Mouse (Mus musculus): ENCODE measurements around the gene Tecpr2.

DNA sequence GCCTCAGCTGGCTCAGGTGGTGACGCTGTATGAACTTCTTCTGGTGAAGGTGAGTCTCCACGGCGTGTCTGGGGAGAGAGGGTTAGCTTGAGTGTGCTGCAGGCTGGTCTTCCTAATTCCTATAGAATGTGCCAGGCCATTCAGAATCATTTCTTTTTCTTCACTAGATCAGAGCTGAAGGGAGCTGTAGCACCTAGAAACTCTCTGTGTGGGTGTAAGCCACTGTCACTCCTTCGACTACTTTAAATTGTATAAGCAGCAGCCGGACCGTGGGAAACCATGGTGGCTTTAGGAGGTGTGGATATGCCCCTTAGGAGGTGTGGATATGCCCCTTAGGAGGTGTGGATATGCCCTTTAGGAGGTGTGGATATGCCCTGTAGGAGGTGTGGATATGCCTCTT lies 25.1 kb upstream of the Tecpr2 start:
- TF ChIP-seq CTCF (IDR thresholded peaks at IDR 0.05; ENCODE audit: borderline replicate concordance, extremely low read depth, insufficient read depth, insufficient read length) (no peak), POLR2A (IDR thresholded peaks at IDR 0.05; ENCODE audit: borderline replicate concordance, extremely low read depth, insufficient read depth, insufficient read length, poor library complexity, severe bottlenecking) (no peak)

All from brain, embryonic 14.5 days (tissue).